Mouse (Mus musculus): Measurements from ENCODE around the gene Tead1.

The Tead1 gene

DNA sequence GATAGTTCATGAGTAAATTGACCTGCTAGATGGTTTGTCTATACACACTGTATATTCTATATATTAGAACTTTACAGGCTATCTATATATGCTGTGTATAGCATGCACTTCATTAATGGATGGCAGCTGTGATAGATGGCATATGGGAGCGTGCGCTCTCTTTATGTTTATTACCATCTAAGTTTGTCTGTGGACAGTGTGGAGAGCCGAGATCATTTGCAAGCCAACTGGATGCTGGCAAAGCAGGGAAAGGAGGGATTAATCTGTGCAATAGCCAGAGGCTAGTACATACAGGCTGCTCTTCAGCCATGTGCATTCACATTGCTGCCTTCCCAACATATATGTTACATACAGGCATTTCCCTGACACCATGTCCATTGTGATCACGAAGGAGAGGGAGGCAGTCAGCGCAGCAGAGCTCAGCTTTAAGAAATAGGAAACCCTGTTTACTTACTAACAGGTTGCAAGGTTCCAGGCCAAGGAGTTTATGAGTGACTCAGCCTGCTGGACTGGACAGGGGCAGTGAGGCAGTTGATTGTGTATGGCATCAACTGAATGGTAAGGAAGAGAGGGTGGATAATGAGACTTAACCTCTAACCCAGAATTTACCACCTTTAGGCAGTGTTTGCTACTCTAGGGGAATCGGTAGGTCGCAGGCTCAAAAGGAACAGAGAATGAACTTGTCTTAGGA lies 173.2 kb downstream of the Tead1 start:
- DNase-seq (ENCODE audit: extremely low read depth, low read depth, low spot score), result no peak

DNA sequence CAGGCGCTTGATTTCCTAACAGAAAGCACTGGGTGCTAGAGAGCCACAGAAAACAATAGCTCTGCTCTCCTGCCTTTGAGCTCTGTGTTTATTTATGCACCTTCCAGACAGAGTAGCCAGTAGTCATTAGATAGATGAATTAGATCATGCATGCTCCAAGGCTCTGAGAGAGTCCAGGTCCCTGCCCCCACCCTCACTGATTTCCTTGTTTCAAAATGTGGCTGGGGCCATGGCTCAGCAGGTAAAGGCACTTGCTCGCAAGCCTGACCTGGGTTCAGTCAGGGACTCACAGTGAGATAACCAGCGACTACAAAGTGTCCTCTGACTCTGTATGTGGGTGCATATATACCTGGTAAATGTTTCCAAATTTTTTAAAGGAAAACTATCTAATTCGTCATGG lies 174.7 kb downstream of the Tead1 start:
- no peak for DNase-seq (ENCODE audit: extremely low read depth, low read depth, low spot score)

DNA sequence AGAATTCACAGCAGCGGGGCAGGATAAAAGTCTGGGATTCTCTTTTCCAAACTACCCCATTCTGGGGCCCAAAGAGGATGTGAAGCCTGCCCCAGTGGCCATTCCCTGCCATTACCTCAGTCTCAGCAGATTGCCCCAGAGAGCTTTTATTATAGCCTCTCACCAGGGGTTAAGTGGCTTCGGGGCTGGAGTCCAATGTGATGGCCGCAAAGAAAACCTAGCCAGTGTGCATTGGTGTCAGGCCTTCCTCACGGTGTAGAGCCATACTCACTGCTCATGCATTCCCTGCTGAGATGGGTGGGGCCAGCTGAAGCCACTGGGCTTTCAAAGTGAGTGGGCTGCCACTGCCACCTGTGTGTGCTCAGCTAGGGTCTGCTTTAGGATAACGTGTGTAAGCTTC lies 175.4 kb downstream of the Tead1 start:
- DNase-seq (ENCODE audit: extremely low read depth, low read depth, low spot score), result no peak

DNA sequence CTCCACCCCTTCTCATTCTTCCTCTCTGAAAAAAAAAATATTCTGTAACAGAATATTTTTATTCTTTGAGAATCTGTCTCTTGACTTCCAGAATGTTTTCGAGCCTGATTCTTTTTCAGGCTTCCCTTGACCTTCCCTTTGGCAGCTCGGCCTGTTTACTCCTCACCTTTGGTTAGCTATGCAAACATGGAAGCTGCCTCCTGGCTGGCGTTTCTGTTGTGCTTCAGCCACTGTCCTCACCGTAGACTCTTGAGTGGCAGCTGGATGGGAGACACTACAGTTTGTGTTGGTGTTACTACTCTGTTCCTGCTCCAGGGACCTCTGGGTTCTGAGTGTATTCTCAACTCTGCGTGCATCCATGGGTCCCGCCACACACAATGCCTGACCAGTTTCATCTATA lies 176.3 kb downstream of the Tead1 start:
- no peak for DNase-seq (ENCODE audit: extremely low read depth, low read depth, low spot score)

DNA sequence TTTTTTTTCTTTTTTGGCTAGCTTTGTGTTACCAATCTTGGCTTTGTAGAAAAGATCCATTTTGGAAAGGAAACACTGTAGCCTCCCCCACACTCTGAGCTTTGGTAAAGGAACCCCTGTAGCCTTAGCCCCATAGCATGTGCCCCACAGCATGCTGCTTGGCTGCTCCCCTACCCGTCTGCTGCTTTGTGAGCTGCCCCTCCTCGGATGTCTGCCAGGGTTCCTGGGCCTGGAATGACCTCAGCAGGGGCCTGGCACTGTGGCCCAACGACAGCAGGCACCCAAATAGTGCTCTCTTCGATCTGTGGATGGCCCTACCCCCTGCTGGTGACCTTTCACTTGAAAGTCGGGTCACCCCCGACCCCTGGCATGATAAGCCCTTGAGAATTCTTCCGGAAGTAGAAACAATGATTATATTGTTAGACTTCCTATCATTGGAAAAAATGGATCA lies 177.0 kb downstream of the Tead1 start:
- DNase-seq (ENCODE audit: extremely low read depth, low read depth, low spot score), result no peak

DNA sequence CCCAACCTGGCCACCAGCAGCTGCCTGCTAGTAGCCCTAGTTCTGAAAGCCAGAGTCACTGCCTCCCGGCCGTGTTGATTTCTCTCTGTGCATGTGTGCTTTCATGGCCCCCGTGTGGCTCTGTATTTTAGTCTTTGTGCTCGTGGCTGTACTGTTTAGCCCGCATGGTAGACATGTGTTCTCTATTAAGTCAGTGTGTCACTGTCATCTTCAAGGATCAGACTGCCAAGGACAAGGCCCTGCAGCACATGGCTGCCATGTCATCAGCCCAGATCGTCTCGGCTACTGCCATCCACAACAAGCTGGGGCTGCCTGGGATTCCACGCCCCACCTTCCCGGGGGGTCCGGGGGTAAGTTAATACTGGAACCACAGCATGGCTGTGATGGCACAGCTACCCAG lies 177.5 kb downstream of the Tead1 start:
- DNase-seq (ENCODE audit: extremely low read depth, low read depth, low spot score), result no peak

DNA sequence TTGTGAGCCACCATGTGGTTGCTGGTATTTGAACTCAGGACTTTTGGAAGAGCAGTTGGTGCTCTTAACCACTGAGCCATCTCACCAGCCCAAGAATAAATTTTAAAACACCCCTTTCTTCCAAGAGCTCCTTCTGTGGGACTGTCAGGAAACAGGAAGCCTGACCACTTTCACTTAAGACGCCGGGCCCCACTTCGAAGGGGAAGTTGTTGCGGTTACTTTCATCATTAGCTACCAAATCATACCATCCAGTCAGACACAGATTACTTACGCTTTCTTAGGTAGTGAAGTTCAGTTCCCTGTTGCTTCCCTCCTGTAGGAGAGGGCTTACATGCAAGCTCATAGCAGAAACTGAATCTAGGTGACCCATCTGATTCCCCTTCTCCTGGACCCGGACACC lies 180.8 kb downstream of the Tead1 start:
- no peak for DNase-seq (ENCODE audit: extremely low read depth, low read depth, low spot score)

DNA sequence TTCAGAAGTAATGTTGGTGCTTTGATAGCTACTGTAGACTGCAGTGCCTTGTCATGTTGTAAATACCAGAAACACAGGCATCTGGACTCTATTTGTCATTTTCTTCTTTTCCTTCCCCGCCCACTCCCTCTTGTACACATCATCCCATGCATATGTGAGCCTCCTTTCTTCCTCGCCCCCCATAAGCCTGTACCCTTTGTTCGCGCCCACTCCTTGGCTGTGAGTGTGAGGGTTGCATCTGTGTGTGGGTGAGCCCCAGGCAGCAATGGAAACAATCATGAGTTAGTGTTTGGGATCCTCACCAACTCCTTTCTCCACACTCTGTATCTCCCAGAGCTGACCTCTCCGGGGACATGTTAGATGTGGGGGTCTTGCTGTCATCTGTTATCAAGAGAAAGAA lies 183.0 kb downstream of the Tead1 start:
- no peak for DNase-seq (ENCODE audit: extremely low read depth, low read depth, low spot score)

DNA sequence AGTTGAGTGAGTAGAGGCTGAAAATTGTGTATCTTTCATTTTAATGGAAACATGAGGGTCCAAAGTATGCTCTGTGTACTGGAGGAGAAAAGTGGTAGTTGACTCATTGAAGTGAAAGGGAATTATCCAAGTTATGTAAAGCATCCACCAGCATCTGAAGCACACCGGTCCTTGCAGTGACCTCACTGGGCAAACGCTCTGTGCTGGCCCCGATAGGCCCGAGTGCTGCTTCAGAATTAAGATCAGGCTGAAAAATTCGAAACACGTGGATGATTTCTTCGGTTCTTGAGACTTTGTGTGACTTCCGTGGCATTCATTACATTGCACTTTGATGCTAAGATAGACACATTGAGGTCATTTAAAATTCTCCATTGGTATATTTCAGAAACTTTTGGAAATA lies 185.1 kb downstream of the Tead1 start:
- DNase-seq (ENCODE audit: extremely low read depth, low read depth, low spot score), result no peak

DNA sequence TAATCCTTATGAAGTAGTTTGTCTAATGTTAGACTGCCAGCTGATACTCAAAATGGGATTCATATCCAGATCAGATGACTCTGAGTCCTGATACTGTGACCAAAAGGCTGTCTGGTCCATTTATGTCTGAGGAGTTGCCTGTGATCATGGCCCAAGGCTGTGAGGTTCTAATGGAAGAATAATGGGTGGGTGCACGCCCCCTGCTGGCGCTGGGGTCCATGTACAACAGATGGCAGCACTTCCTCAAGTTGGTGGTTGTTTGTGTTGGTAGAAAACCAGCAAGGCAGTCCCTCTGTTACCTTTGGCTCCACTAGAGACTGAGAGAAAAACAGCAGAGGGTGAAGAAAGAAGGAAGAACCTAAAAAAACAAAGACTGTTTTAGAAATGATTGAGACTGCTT lies 186.6 kb downstream of the Tead1 start:
- DNase-seq (ENCODE audit: extremely low read depth, low read depth, low spot score), result peak; percentile 14

DNA sequence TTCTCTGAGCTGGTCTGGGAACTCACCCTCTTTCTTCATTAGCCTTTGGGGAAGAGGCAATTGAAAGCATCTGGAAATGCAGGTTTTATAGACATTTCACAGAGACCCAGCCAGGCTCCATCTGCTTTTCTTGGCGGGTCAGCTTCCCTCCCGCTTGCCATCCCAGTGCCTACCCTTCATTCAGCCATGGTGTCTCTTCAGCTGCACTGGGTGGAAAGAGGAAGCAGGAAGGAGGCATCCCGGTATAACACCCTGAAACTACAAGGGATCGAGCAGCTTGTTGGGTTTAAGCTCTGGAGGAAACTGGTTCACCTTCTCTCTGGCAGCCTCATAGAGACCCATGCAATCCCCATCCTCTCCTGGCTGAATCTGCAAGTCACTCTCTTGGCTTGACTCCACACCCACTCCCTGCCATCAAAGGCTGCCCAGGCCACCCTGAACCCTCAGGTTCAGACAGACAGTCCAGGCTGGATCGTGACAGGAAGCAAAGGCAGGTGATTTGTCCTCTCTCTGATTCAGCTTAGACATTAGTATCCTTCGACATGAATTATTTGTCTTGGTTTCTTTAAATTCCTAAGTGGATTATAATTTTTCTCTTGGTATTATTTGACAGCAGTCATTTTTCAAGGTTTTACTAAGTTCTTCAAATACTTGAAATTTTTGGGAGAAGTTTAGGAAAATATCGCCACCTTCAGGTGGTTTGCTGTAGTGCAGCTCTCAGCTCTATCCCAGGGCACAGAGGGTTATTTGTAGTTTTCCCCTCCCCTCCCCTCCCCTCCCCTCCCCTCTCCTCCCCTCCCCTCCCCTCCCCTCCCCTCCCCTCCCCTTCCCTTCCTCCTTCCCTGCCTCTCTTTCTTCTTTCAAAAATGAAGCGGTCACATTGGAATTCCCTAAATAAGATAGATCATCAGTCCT lies 189.7 kb downstream of the Tead1 start:
- DNase-seq (ENCODE audit: extremely low read depth, low read depth, low spot score), result no peak

DNA sequence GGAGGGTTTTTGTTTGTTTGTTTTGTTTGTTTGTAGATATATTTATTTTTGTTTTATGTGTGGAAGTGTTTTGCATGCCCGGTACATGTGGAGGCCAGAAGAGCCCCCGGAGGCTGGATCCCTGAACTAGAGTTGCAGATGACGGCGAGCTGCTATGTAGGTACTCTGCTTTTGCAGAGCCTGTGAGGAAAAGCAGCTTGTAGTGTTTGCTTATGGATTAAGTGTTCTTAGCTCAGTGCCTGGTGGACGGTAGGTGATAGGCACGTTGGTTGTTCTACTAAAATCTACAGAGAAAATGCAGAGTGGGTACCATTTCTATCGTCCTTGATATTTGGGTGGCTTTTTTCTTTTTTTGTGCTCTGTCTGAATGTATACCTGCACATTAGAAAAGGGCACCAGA lies 192.6 kb downstream of the Tead1 start:
- no peak for DNase-seq (ENCODE audit: extremely low read depth, low read depth, low spot score)

DNA sequence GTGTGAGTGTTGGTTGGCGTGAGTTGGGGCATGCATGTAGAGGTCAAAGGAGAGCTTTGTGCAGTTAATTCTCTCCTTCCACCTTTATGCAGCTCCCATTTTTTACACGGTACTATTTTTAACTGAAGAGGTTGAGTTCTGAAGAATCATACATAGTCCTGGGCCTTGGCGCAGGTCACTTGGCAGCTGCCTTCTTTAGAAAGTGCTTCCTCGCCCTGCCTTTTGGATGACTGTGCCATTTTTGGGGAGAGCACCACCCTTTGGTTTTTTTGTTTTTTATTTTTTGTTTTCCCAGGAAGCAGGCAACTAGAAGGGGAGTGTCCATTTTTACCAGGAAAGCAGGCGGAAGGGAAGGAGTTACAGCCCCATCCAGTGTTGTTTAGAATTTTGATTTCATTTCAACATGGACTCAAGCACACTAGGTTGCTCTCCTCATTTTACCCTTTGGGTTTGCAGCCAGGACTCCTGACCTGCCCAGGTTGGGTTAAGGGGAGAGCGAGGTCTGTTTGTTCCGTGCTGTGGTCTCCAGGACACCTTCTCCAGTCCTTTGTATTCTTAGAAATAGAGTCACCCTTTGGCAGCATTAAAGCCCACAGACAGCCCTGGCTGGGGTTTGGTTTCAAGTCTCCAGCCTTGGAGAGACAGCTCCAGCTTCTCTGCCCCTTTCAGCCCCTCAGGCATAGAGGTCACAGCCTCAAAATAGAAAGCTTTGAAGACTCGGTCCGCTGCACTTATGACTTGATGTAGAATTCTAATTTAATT lies 193.5 kb downstream of the Tead1 start:
- no peak for DNase-seq (ENCODE audit: extremely low read depth, low read depth, low spot score)

DNA sequence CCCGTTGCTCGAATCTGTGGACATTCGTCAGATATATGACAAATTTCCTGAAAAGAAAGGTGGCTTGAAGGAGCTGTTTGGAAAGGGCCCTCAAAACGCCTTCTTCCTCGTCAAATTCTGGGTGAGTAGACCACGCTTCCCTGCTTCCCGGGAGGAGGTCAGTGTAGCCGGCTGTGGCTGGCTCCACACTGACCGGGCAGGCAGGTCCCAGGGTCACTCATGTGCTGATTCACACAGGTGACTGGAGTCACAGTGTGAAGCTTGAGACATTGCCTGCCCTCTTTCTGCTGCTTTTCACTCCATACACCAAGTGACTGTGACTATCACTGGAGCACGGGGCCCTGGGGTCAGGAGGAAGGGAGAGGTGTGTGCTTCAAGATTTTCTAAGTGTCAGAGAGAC lies 197.0 kb downstream of the Tead1 start:
- no peak for DNase-seq (ENCODE audit: extremely low read depth, low read depth, low spot score)

DNA sequence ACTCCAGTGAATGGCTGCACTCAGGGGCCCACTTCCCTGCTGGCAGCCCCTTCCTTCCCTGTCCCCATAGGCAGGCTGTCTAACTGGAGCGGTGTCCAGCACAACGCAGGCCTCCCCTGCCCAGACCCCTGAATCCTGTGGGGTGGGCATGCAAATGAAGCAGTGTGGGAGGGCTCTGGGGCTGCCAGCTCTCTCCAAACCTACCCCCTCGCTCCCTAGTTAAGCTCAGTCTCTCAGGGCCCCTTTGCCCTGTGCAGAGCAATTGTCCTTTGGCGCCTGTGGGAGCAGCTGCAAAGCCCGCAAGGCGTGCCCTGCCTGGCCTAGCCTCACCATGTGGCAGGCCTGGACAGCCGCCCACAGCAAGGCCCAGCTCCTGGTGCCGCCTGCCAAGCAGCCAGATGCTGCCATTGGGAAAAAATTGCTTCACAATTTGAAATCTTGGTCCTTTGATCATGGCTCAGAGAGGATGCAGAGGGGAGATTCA lies 204.7 kb downstream of the Tead1 start:
- no peak for DNase-seq (ENCODE audit: extremely low read depth, low read depth, low spot score)

DNA sequence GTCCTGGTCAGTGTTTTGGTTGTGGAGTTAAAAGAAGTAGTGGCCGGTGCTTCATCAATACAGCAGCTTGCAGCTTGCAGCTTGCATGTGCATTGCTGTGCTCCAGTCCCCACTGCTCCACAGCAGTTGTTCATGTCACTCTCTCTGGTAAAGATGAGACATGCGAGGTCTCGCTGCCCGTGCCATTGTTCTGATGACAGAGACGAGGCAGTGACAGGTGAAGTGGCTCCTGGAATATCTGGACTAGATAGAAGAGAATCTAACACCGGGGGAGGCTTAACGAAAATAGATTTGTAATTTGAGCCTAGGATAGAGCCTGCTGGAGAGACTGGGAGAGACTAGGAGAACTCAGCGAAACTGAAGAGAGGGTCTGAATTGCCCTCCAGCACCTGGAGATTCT lies 206.4 kb downstream of the Tead1 start:
- no peak for DNase-seq (ENCODE audit: extremely low read depth, low read depth, low spot score)

DNA sequence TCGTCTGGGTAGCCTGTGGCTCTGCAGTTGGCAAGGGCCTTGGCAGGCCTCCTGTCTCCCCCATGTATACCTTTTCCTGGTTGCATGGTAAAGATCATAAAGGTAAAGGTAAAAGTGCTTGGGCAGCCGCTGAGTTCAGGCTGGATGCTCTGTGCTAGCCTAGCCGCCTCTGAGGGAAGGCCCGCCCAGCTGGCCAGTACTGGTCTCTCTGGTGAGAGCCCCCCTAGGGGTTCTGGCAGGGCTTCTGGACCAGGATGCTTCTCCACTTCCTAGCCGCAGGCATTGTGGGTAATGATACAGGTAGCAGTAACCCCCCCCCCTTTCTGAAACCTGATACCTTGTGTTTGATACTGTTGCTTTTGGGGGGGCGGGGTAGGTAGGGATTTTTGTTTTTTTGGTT lies 212.8 kb downstream of the Tead1 start:
- DNase-seq (ENCODE audit: extremely low read depth, low read depth, low spot score), result no peak

DNA sequence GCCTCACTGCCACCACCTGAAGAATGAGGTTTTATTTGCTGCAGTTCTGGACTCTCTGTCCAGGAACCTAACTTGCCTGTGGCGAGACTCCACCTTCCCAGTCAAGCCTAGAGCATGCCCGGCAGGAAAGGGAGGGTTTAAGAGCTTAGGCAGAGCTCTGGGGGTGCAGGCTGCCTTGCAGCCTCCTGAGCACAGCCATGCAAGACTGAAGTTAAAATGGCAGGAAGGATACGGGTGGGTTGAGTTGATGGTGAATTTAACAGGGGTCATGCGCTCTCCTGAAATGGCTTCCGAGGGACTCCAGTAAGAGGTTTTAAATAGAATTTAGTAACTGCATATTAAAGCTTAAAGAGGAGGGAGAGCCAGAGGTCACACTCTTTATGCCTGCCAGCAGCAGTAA lies 213.5 kb downstream of the Tead1 start:
- no peak for DNase-seq (ENCODE audit: extremely low read depth, low read depth, low spot score)

DNA sequence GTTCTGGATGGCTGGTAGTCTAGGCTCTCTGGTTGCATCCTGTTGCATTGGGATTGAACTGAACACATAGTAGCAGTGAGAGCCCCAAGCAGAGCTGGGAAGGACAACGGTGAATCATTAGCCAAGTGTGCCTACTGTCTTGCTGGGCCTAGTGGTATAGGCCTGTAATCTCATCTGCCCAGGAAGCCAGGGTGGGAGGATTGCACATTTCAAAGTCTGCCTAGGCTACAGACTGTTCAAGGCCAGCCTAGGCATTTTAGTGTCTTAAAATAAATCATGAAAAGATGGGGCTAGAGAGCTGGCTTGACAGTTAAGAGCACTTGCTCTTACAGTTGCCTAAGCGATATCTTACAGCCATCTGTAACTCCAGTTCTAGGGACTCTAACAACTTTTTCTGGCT lies 217.2 kb downstream of the Tead1 start:
- no peak for DNase-seq (ENCODE audit: extremely low read depth, low read depth, low spot score)

DNA sequence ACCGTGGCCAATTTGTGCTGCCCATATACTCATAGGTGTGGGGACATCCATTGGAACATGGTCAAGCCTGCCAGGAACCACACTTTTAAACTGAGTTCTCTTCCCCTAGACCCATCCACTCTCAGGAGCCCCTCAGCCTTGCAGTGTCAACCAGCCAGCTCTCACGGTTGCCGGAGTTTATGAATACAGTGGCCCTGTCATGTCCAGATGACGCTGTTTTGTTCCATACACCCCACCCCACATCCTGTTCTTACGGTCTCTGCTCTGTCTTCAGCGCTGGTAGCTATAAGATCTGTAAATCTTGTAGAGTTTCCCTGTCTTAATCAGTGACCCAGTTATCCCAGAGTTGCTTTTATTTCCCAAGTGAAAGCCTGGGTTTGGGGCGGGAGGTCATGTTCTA lies 222.6 kb downstream of the Tead1 start:
- DNase-seq (ENCODE audit: extremely low read depth, low read depth, low spot score), result no peak

DNA sequence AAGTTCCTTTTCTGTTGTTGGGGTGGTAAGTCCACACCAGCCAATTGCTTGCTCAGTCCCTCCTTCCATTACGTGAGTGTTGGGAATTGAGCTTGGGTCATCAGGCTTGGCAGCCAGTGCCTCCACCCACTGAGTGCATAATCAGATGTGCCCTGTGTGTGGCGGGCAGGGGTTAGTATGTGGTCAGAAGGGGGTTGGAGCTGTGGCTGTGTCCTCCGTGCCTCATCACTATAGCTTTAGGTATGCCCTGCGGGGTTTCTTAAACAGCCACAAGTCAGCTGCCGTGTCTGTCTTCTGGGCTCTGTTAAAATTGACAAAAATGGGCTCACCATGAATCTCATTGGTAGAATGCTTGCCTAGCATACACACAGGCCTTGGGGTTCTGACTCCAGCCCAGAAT lies 227.7 kb downstream of the Tead1 start:
- no peak for DNase-seq (ENCODE audit: extremely low read depth, low read depth, low spot score)

DNA sequence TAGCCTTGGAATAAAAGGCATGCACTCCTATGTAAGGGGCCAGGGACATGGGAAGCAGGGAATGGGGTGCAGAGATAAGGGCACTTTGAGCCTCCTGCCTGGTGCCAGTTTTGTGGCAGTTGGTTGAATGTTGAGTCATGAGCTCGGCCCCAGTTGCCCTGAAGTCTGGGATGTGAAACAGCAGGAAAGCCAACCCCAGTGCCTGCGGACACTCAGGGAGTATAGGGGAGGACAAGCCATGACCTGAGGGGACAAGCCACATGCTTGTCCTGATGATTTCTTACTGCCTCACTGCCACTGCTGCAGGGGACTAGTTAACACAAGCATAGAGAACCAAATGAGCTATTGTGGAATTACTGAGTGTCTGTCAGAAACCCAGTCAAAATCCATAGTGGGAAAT lies 228.3 kb downstream of the Tead1 start:
- DNase-seq (ENCODE audit: extremely low read depth, low read depth, low spot score), result no peak
